Mouse (Mus musculus) brain, embryonic 14.5 days (tissue): ENCODE measurements at regions not wholly inside any gene's neighbourhood (a gene's known extent, or its start where the extent isn't known, plus 50 kb on each side); places are given as distances from the start of the nearest gene placed in this dataset.

Experiments used
- DNase-seq: peaks from one replicate; pipeline ENCODE4 v3.0.0-alpha.2; 2011; ENCODE audit warnings: low read depth
- CTCF ChIP-seq: fragments of 200-500 bp; IDR thresholded peaks from 2 replicates; pipeline ENCODE4 v1.5.1; 2012; ENCODE audit warnings: inconsistent platforms, mild to moderate bottlenecking, moderate library complexity, borderline replicate concordance; ENCODE audit not compliant: insufficient read depth, insufficient read length; ENCODE audit errors: extremely low read depth
- POLR2A ChIP-seq: fragments of 200-500 bp; IDR thresholded peaks from 2 replicates; pipeline ENCODE4 v1.6.1; 2012; ENCODE audit warnings: mild to moderate bottlenecking, inconsistent platforms, borderline replicate concordance; ENCODE audit not compliant: poor library complexity, insufficient read depth, insufficient read length, severe bottlenecking; ENCODE audit errors: extremely low read depth

DNA sequence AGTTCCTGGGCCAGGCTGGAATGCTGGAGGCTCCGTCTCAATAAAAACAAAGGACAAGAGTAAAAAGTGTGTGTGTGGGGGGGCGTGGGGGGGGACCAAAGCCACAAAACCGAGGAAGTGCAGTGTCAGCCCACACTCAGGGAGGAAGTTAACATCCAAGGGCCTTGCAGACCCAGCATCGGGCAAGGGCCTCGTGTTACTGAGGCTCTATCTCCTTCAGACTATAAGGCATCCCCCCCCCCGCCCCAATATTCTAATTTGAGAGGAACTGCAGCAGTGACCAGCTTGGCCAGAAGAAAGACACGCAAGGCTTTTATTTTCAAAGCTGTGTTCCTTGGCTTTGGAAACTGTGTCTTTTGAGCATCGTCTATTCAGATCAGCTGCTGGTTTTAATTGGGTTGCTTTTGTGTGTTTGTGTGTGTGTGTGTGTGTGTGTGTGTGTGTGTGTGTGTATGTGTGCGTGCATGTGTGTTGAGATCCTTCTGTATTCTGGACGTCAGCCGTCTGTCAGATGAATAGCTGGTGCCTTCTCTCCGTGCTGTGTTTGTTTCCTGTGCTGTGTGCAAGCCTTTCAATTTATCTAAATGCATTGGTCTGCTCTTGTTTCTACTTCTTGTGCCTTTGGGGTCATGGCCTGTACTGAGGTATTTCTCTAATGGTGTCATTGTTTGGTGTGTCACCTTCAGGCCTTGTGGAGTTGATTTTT lies 491.7 kb downstream of the Vrk1 start:
- TF ChIP-seq CTCF, result no peak
- no peak for TF ChIP-seq POLR2A
- DNase-seq, result peak; percentile 84

- DNase-seq, result peak; percentile 85
- TF ChIP-seq CTCF (no peak), POLR2A (no peak)
Measured at GRCm38 (mm10) chr12:106504285-106504684, 494.3 kb downstream of the Vrk1 start.

DNA sequence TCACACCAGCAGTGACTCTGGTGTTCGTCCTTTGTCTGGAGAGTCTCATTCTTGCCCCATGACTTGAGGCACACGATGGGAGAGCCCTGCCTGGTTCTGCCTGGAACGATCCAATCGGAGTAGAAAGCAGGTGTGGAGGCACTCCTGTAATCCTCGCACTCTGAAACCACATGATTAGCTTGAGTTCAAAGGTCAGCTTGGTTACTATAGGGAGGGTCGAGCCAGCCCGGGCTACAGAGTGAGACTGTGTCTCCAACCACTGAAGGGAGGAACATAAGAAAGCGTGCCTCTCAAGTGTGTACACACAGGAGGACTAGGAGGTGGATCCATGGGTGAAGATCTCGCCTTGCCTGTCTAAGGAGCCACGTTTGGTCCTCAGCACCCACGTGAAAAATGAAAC lies 504.0 kb downstream of the Vrk1 start:
- no peak for DNase-seq

GRCm38 (mm10) chr12:106515257-106515788 lies 505.3 kb downstream of the Vrk1 start:
- no peak for TF ChIP-seq POLR2A
- no peak for TF ChIP-seq CTCF
- DNase-seq, result peak; percentile 90

More for the DNA sequence above, 504.0 kb downstream of the Vrk1 start:
- TF ChIP-seq CTCF (no peak), POLR2A (no peak)

- no peak for TF ChIP-seq CTCF
- TF ChIP-seq POLR2A, result no peak
- no peak for DNase-seq
Measured at GRCm38 (mm10) chr12:106519141-106519540, 509.1 kb downstream of the Vrk1 start.

- TF ChIP-seq CTCF, result no peak
- TF ChIP-seq POLR2A, result no peak
- DNase-seq, result no peak
Measured at GRCm38 (mm10) chr12:106524411-106524810, 514.4 kb downstream of the Vrk1 start.

DNA sequence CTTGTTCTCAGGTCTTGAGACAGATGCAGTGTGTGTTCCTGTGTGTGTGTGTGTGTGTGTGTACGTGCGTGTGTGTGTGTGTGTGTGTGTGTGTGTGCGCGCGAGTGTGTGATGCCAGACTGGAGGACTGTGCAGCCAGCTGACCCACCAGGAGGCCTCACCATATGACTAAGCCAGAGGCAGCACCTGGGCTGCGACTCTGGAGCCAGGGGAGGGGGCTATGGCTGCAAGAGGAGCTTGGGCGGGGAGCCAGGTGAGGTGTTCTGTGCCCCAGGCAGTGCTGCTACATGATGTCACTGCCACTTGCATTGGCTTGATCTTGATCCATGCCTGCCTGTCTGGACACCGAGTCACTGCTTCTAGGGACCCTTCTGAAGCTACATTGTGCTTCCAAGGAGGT lies 517.1 kb downstream of the Vrk1 start:
- TF ChIP-seq POLR2A, result no peak
- no peak for TF ChIP-seq CTCF
- peak; percentile 74 for DNase-seq

GRCm38 (mm10) chr12:106527699-106528434 lies 517.8 kb downstream of the Vrk1 start:
- peak; percentile 89 for DNase-seq
- no peak for TF ChIP-seq POLR2A
- TF ChIP-seq CTCF, result no peak

- no peak for TF ChIP-seq POLR2A
- TF ChIP-seq CTCF, result no peak
- peak; percentile 89 for DNase-seq
Measured at GRCm38 (mm10) chr12:106528521-106528920, 518.5 kb downstream of the Vrk1 start.

DNA sequence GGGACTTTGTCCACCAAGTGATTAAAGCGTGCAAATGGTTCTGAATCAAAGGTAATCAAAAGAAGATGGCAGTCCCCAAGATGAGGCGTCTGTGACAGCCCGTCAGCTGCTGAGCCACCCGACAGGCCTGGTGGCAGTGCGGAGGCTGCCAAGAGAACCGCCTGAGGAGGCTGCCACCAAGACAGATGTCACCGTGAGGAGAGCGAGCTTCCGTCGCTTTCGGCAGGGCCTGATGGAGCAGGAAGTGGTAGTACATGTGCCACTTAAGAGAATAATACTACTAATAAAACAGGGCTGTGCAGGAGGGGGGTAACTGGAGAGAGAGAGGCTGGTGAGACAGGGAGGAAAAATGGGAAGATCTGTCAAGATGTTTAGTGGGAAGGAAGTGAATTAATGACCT lies 519.1 kb downstream of the Vrk1 start:
- TF ChIP-seq CTCF, result no peak
- no peak for TF ChIP-seq POLR2A
- DNase-seq, result peak; percentile 92

- no peak for TF ChIP-seq CTCF
- TF ChIP-seq POLR2A, result no peak
- DNase-seq, result no peak
Measured at GRCm38 (mm10) chr12:106535086-106535485, 525.1 kb downstream of the Vrk1 start.

DNA sequence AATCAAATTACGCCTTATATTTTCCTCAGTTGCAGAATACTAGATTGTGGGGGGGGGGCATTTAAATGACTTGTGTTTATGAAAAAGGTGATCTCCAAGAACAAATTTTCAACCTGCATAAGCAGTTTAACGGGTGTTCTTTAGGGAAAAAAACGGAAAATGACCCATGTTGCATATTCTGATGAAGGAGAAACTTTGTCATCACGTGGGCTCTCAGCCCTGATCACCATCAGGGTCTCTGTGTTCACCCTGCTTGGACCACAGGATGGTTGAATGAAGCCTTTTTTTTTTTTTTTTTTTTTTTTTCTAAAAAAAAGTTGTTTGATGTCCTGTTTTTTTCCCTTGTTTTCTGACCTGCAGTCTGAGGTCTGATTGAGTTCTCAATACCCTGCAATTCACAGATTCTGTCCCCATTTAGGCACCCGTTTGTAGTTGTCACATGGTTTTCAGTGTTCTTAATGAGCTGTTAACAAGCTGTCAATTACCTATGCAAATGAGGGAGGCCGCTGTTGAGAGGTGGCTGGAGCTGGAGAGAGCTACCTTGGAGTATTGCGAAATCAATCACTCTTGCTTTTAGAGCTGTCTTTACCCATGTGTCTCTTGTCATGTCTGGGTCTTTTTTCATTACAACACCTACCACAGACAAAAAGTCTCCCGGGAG lies 525.7 kb downstream of the Vrk1 start:
- peak; percentile 94 for DNase-seq
- TF ChIP-seq POLR2A (no peak), CTCF (no peak)

DNA sequence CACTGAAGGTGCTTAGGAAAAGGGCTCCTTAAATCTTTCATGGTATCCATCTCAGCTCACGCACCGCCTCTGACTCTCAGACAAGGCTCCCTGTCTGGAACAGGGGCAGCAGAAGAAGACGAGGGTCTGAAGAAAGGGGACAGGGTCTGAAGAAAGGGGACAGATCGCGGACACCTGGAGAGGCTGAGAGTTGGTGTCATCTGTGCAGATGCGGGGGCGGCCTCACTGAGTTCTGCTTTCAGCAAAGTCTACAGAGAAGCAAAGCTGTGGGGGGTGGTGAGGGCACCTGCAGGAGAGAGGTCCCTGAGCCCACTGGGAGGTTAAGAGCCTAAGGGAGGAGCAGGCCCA lies 526.2 kb downstream of the Vrk1 start:
- TF ChIP-seq CTCF (no peak), POLR2A (no peak)
- DNase-seq, result no peak
